8 mouse cellular contexts compared by ENCODE assay signal in the genomic region with DNA sequence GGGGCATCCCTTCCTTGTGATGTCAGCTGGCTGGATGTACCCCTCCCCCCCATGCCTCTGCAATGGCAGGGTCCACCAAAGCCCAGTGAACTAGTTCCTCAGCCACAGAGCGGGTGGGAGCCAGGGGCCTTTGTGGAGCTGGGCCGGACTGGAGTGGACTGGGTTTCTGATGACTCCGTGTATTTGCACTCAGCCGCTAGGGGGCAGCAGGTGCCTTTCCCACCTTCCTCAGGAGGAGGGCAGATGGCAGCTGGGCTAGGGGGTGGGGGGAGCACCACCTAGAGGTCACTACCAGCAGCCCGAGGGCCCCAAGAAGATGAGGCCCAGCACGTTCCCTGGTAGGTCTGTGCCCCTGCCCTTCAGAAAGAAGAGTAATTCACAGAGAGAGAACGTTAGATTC. TPM values are rescaled to one million over a fixed set of nuclear protein-coding genes. Genes with fewer than 3 reads are reported as not detected.
DNase-seq lines count a peak whose midpoint lies in the region; ATAC-seq and TF ChIP-seq lines count a peak whose summit lies in the region.

No protein-coding gene starts in this region.

- peak; percentile 84 for DNase-seq in Muller cell, postnatal 12 days (ENCODE audit: inconsistent ontology term)
- DNase-seq in cerebellum, adult 18-20 months, result peak; percentile 72 to 78
- peak; percentile 63 for DNase-seq in layer of hippocampus, adult 9-11 months
- DNase-seq in lung, postnatal 0 days (ENCODE audit: low spot score), result peak; percentile 82
- peak; percentile 85 for DNase-seq in retina, postnatal 7 days (ENCODE audit: low read depth, low spot score)
- DNase-seq in thymus, postnatal 4 days, result peak; percentile 93

- no peak overlapping the region for H3K4me2 ChIP-seq in forebrain, embryonic 16.5 days (ENCODE audit: low read length)
- no peak overlapping the region for H3K4me2 ChIP-seq in lung, postnatal 0 days (replicated peaks; ENCODE audit: low read depth, low read length)

- no peaks in the 10 kb centered on the region for H3K9me3 ChIP-seq in forebrain, embryonic 16.5 days (ENCODE audit: control insufficient read depth, low read length)
- no peaks in the 10 kb centered on the region for H3K9me3 ChIP-seq in lung, postnatal 0 days (ENCODE audit: low read length)

- H3K27me3 ChIP-seq in forebrain, embryonic 16.5 days (replicated peaks; ENCODE audit: control insufficient read depth, insufficient read depth, low read length), result 0 out of 2 replicates have a peak, but pooled peaks cover 3% of the 10 kb centered on the region
- H3K27me3 ChIP-seq in lung, postnatal 0 days (replicated peaks; ENCODE audit: insufficient read depth, low read length), result no peaks in the 10 kb centered on the region

- peak; percentile 58 for ATAC-seq in forebrain, embryonic 16.5 days
- peak; percentile 66 to 77 for ATAC-seq in hematopoietic stem cell, adult 5-6 weeks (replicated peaks in 1 of 2; ENCODE audit: insufficient read depth in 1 of 2, low FRiP score in 2 of 2, low TSS enrichment in 1 of 2, low read depth in 1 of 2, poor library complexity in 2 of 2, severe bottlenecking in 2 of 2)
- ATAC-seq in lung, postnatal 0 days, result peak; percentile 69

- peaks cover 15% of the 10 kb centered on the region for H3K4me1 ChIP-seq in forebrain, embryonic 16.5 days (replicated peaks; ENCODE audit: control insufficient read depth, insufficient read depth, low read length)
- H3K4me1 ChIP-seq in lung, postnatal 0 days (ENCODE audit: insufficient read depth, low read depth, low read length), result no peaks in the 10 kb centered on the region

- TF ChIP-seq CTCF in lung, postnatal 0 days (IDR thresholded peaks at IDR 0.05), result peak; percentile 97

- no peak overlapping the region for H3K4me3 ChIP-seq in forebrain, embryonic 16.5 days (replicated peaks; ENCODE audit: low read length)
- H3K4me3 ChIP-seq in lung, postnatal 0 days (ENCODE audit: low read depth, low read length), result no peak overlapping the region

- H3K36me3 ChIP-seq in forebrain, embryonic 16.5 days (ENCODE audit: control insufficient read depth, insufficient read depth), result no peaks in the 10 kb centered on the region
- H3K36me3 ChIP-seq in lung, postnatal 0 days (ENCODE audit: insufficient read depth, low read length), result no peaks in the 10 kb centered on the region

- WGBS in forebrain, embryonic 16.5 days, result 3% methylated on average over 7 of the region's 7 CpGs
- 5% methylated on average over 7 of the region's 7 CpGs for whole genome bisulfite sequencing in lung, postnatal 0 days

- TF ChIP-seq EP300 in lung, postnatal 0 days (IDR thresholded peaks at IDR 0.05), result no peak

- no peak overlapping the region for H3K27ac ChIP-seq in forebrain, embryonic 16.5 days (ENCODE audit: low read length)
- no peak overlapping the region for H3K27ac ChIP-seq in lung, postnatal 0 days (ENCODE audit: low read length)

- no peak overlapping the region for H3K9ac ChIP-seq in forebrain, embryonic 16.5 days (replicated peaks; ENCODE audit: low read depth, low read length)
- no peak overlapping the region for H3K9ac ChIP-seq in lung, postnatal 0 days (replicated peaks; ENCODE audit: low read depth)

RNA-seq across cellular contexts. Expression of gene Mvk, which starts 17.2 kb away (rescaled TPM):
- 44.0 and 48.1 TPM in 2 replicates for polyA plus RNA-seq in forebrain, embryonic 16.5 days (2015; fragmentation: Nextera tagmentation; extraction: Ambion mirVana)
- total RNA-seq in hematopoietic stem cell, adult 5-6 weeks (2017), result 4.3 and 7.9 TPM in 2 replicates
- polyA plus RNA-seq in lung, postnatal 0 days (2015; fragmentation: Nextera tagmentation; extraction: Ambion mirVana), result 28.9 and 30.1 TPM in 2 replicates

RNA-seq across cellular contexts. Expression of gene Mmab, which starts 17.4 kb away (rescaled TPM):
- 20.1 and 27.7 TPM in 2 replicates for polyA plus RNA-seq in forebrain, embryonic 16.5 days (2015; fragmentation: Nextera tagmentation; extraction: Ambion mirVana)
- total RNA-seq in hematopoietic stem cell, adult 5-6 weeks (2017), result 7.8 and 11.1 TPM in 2 replicates
- polyA plus RNA-seq in lung, postnatal 0 days (2015; fragmentation: Nextera tagmentation; extraction: Ambion mirVana), result 11.1 and 12.8 TPM in 2 replicates
